Mouse (Mus musculus) lung, embryonic 16.5 days (tissue): ENCODE results near the gene Hoxb3. TPM values are rescaled to one million over a fixed set of nuclear protein-coding genes. Genes with fewer than 3 reads are reported as not detected.

ENCODE experiments used
- ATAC-seq: fragments of 200-750 bp; cut with Nextera tagmentation; 2 replicates; pipeline ENCODE4 v1.8.0; 2017; ENCODE audit warnings: low read depth, mild to moderate bottlenecking, moderate library complexity
- H3K27ac ChIP-seq: fragments of 300-500 bp; sonication (generic); 2 replicates; pipeline ENCODE4 v1.5.1; 2014; ENCODE audit warnings: mild to moderate bottlenecking, control low read depth, low read length
- H3K27me3 ChIP-seq: fragments of 300-500 bp; sonication (generic); 2 replicates; pipeline ENCODE4 v1.6.1; 2014; ENCODE audit warnings: low read depth, low read length, mixed read lengths; ENCODE audit not compliant: control insufficient read depth, insufficient read depth
- H3K36me3 ChIP-seq: fragments of 300-500 bp; sonication (generic); 2 replicates; pipeline ENCODE4 v1.6.1; 2014; ENCODE audit warnings: low read length; ENCODE audit not compliant: control insufficient read depth, insufficient read depth
- H3K4me1 ChIP-seq: fragments of 300-500 bp; sonication (generic); replicated peaks from 2 replicates; pipeline ENCODE4 v1.6.1; 2014; ENCODE audit warnings: low read length, mixed read lengths; ENCODE audit not compliant: control insufficient read depth, insufficient read depth
- H3K4me2 ChIP-seq: fragments of 300-500 bp; sonication (generic); 2 replicates; pipeline ENCODE4 v1.6.1; 2014; ENCODE audit warnings: low read depth, low read length, control low read depth
- H3K4me3 ChIP-seq: fragments of 300-500 bp; sonication (generic); 2 replicates; pipeline ENCODE4 v1.5.1; 2014; ENCODE audit warnings: mild to moderate bottlenecking, low read length, control low read depth
- H3K9ac ChIP-seq: fragments of 300-500 bp; sonication (generic); 2 replicates; pipeline ENCODE4 v1.6.1; 2014; ENCODE audit warnings: low read length, control low read depth
- H3K9me3 ChIP-seq: fragments of 300-500 bp; sonication (generic); 2 replicates; pipeline ENCODE4 v1.6.1; 2016; ENCODE audit warnings: low read length; ENCODE audit not compliant: control insufficient read depth
- WGBS: fragments of 180-500 bp; shearing (Covaris S2); extraction: QIAGEN DNeasy Blood & Tissue Kit; methylation state at CpG from one replicate; pipeline ENCODE4 v1.1.7; 2014; 5-methylcytosine and 5-hydroxymethylcytosine counted together
- polyA plus RNA-seq: library from polyadenylated mRNA; unstranded; fragments of >200 nt; fragmentation: Nextera tagmentation; extraction: Ambion mirVana; gene quantifications from 2 replicates; pipeline ENCODE4 v1.2.1, GENCODE M21; 2015

Gene Hoxb3
- polyA plus RNA-seq, 1 experiment from 2014 or later: 2.1 TPM

- H3K4me1 ChIP-seq: peaks cover 27% of the 10 kb centered on the region
- H3K9ac ChIP-seq: peak overlapping the region; percentile 8
- H3K4me2 ChIP-seq: peak overlapping the region; percentile 47
- no peak overlapping the region for H3K4me3 ChIP-seq
- no peaks in the 10 kb centered on the region for H3K9me3 ChIP-seq
- H3K36me3 ChIP-seq: peaks cover 2% of the 10 kb centered on the region; the same call in 1 of the 2 replicates
- 23% methylated on average over 21 of the region's 21 CpGs for WGBS
- peak overlapping the region; percentile 87 for H3K27ac ChIP-seq
- H3K27me3 ChIP-seq: peaks cover 29% of the 10 kb centered on the region
- no peak for ATAC-seq
These were observed 25.2 kb downstream of the Hoxb3 start for GRCm38 (mm10) chr11:96348141-96348928.

DNA sequence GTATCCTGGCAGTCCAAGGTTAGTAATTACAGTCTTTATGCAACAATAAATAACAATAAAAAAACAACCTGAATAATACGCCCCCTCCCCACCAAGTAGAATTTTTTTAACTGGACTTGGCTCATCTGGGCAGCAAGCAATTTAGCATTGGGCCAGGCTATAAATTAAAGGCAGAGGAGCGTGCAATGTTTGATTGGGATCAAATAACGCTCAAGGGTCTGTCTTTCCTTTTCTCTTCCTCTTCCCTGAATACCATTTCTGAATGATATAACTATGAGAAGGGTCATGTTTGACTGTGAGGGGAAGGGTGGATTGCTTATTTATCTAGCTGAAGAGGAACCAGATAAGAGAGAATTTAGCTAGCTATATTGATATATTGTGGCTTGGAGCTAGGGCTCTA is 25.9 kb downstream of the Hoxb3 start:
- peak overlapping the region; percentile 47 for H3K4me2 ChIP-seq
- WGBS: 40% methylated on average over 3 of the region's 3 CpGs
- no peak overlapping the region for H3K4me3 ChIP-seq
- H3K9ac ChIP-seq: peak overlapping the region; percentile 45
- peak overlapping the region; percentile 87 for H3K27ac ChIP-seq
- ATAC-seq: no peak
- H3K36me3 ChIP-seq: peaks cover 2% of the 10 kb centered on the region; the same call in 1 of the 2 replicates
- peaks cover 27% of the 10 kb centered on the region for H3K27me3 ChIP-seq
- H3K9me3 ChIP-seq: no peaks in the 10 kb centered on the region
- H3K4me1 ChIP-seq: peaks cover 27% of the 10 kb centered on the region

DNA sequence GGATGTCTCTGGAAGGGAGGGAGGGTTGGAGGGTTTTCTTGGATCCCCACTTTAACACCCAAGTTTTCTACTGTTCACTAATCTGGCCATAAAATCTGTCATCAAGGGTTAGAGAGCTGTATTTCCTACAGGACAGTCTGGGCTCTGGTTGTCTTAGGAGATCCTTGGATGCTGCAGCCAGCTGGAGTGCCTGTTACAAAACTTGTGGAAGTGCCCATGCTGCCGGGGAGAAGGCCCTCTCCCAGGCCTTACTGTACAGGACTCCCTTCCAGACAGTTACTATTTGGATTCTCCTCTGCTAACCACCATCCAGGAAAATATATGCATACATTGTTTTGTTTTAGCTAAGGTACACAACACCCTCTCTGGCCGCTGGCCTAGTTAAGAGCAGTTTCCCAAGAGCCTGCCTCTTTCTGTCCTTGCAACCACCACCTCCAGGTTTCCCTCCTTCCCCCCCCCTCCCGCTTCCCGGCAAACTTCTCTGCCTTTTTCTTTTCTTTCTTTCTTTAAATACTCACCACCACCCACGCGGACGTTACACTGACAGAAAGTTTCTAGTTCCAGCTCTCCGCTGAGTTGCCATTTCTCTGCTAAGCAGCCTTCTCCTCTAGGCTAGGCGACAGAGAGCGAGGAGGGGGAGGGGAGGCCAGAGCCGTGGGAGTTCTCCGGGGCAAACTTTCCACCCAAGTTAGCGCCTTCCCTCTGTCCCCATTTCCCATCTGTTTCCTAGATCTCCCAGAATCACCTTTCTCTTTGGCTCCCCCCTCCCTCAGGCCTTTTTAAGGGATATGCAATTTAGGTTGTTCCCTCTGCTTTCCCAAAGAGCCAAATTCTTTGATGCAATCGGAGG is 26.6 kb downstream of the Hoxb3 start:
- peak; percentile 29; the same call in 1 of the 2 replicates for ATAC-seq
- peak overlapping the region; percentile 87 for H3K27ac ChIP-seq
- no peaks in the 10 kb centered on the region for H3K36me3 ChIP-seq
- H3K27me3 ChIP-seq: peaks cover 21% of the 10 kb centered on the region
- peaks cover 27% of the 10 kb centered on the region for H3K4me1 ChIP-seq
- H3K9ac ChIP-seq: peak overlapping the region; percentile 45
- H3K9me3 ChIP-seq: no peaks in the 10 kb centered on the region
- 21% methylated on average over 14 of the region's 14 CpGs for WGBS
- H3K4me2 ChIP-seq: peak overlapping the region; percentile 47
- H3K4me3 ChIP-seq: peak overlapping the region; percentile 23

GRCm38 (mm10) chr11:96350341-96350624 is 27.2 kb downstream of the Hoxb3 start, which contains the start of gene Hoxb2:
TSS of gene Hoxb2 (plus strand) at chr11:96350525.
- Histone ChIP-seq H3K27me3 (peaks cover 20% of the 10 kb centered on the region), H3K27ac (peak within 1 kb of the TSS; percentile 87), H3K4me2 (peak within 1 kb of the TSS; percentile 65), H3K9me3 (no peaks in the 10 kb centered on the region), H3K4me3 (peak within 1 kb of the TSS; percentile 75), H3K9ac (peak within 1 kb of the TSS; percentile 63), H3K4me1 (peaks cover 31% of the 10 kb centered on the region), H3K36me3 (no peaks in the 10 kb centered on the region)
- 24% methylated on average over 2 of the region's 2 CpGs for WGBS
- no peak for ATAC-seq

- H3K4me1 ChIP-seq: peaks cover 26% of the 10 kb centered on the region
- 45% methylated on average over 2 of the region's 2 CpGs for WGBS
- H3K27me3 ChIP-seq: peaks cover 18% of the 10 kb centered on the region
- H3K4me2 ChIP-seq: peak overlapping the region; percentile 65
- no peak overlapping the region for H3K4me3 ChIP-seq
- H3K27ac ChIP-seq: peak overlapping the region; percentile 84
- no peak for ATAC-seq
- H3K9me3 ChIP-seq: no peaks in the 10 kb centered on the region
- peak overlapping the region; percentile 63 for H3K9ac ChIP-seq
- H3K36me3 ChIP-seq: no peaks in the 10 kb centered on the region
These were observed 27.7 kb downstream of the Hoxb3 start for GRCm38 (mm10) chr11:96350791-96351190.

DNA sequence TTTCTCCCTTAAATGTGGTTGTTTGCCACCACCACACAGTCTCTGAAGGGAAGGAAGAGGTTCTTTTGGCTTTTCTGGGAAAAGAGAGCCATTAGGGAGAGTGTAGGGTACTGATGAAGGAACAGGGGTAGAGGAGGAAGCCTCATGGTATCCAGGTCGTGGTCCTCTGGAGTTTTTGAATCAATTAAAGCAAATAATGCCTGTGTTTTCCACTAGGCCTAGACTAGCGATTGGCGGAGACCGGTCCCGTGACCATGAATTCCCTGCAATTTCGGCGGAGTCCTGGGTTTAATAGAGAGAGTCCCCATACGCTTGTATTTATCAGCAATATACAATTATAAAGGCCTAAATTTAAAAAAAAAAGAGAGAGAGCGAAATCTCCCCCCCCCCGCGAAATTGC is 28.2 kb downstream of the Hoxb3 start:
- peak overlapping the region; percentile 75 for H3K4me3 ChIP-seq
- H3K9me3 ChIP-seq: no peaks in the 10 kb centered on the region
- H3K9ac ChIP-seq: peak overlapping the region; percentile 63
- H3K4me2 ChIP-seq: peak overlapping the region; percentile 65
- WGBS: 12% methylated on average over 11 of the region's 11 CpGs
- no peaks in the 10 kb centered on the region for H3K36me3 ChIP-seq
- peaks cover 12% of the 10 kb centered on the region for H3K27me3 ChIP-seq
- peaks cover 22% of the 10 kb centered on the region for H3K4me1 ChIP-seq
- H3K27ac ChIP-seq: peak overlapping the region; percentile 84
- peak; percentile 29 for ATAC-seq

DNA sequence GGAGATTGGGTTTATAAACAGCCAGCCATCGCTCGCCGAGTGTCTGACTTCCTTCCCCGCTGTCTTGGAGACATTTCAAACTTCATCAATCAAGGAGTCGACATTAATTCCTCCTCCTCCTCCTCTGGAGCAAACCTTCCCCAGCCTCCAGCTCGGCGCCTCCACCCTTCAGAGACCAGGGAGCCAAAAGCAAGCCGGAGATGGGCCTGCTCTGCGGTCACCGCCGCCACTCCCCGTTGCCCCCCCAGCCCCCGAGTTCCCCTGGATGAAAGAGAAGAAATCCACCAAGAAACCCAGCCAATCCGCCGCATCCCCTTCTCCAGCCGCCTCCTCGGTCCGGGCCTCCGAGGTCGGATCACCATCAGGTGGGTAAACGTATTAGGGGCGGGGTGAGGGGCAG is 28.7 kb downstream of the Hoxb3 start:
- Histone ChIP-seq H3K27me3 (peaks cover 12% of the 10 kb centered on the region), H3K4me1 (peaks cover 22% of the 10 kb centered on the region), H3K27ac (peak overlapping the region; percentile 84), H3K4me2 (peak overlapping the region; percentile 65), H3K9ac (peak overlapping the region; percentile 92), H3K36me3 (no peaks in the 10 kb centered on the region), H3K9me3 (no peaks in the 10 kb centered on the region), H3K4me3 (peak overlapping the region; percentile 75)
- under 1% methylated on average over 22 of the region's 22 CpGs for WGBS
- peak; percentile 73 for ATAC-seq

DNA sequence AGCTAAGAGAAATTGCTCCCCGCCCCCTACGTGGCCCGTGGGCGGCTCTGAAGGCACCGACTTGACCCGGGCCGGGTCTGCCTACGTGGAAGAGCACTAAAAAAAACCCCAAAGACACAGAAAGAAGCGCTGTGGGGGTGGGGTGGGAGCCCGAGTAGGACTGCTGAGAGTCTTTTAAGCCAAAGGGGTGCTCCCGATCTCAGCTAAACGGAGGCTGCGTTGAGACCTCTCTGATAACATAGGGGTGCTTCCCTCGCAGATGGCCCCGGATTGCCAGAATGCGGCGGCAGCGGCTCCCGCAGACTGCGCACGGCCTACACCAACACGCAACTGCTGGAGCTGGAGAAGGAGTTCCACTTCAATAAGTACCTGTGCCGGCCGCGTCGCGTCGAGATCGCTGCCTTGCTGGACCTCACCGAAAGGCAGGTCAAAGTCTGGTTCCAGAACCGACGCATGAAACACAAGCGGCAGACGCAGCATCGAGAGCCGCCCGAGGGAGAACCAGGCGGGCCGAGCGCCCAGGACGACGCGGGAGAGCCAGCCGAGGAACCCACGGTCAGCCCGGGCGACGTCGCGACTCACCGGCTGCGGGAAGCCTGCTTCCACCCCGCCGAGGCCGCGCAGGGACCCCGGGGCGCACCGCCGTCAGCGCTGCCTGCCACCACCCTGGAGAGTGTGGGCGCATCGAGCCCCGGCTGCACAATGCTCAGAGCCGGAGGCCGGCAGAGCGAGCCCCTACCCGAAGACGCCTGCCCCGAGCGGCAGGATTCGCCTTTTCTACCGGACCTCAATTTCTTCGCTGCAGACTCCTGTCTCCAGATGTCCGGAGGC is 29.8 kb downstream of the Hoxb3 start:
- WGBS: under 1% methylated on average over 75 of the region's 75 CpGs
- Histone ChIP-seq H3K9me3 (no peaks in the 10 kb centered on the region), H3K4me2 (peak overlapping the region; percentile 65), H3K4me1 (peaks cover 19% of the 10 kb centered on the region), H3K27ac (peak overlapping the region; percentile 84), H3K9ac (peak overlapping the region; percentile 92), H3K4me3 (peak overlapping the region; percentile 75), H3K36me3 (no peaks in the 10 kb centered on the region), H3K27me3 (peaks cover 12% of the 10 kb centered on the region)
- ATAC-seq: peak; percentile 13
